Mouse (Mus musculus) heart, postnatal 14 days (tissue): ENCODE measurements around the gene Islr. TPM values are rescaled to one million over a fixed set of nuclear protein-coding genes. Genes with fewer than 3 reads are reported as not detected.

Source experiments
- DNase-seq, 2 experiments: peaks; one replicate each; pipeline ENCODE4 v3.0.0; 2021 to 2022
- intact Hi-C: fragments of 180-260 bp; cut with DNase I; formaldehyde crosslinking; loops from one replicate; pipeline ENCODE4 v1.15.1; 2025
- total RNA-seq, 2 experiments: library from RNA; stranded (reverse); gene quantifications; 2 replicates each; pipeline ENCODE4 v1.2.3; 2021

Islr gene
- total RNA-seq, 2 experiments from 2014 or later = 44.0 to 44.6 TPM

GRCm38 (mm10) chr9:58159855-58160254 lies 44.3 kb downstream of the Islr start:
- intact Hi-C loops = no loop called here
- peak; percentile 53 to 66 for DNase-seq

GRCm38 (mm10) chr9:58158541-58159311 lies 45.4 kb downstream of the Islr start:
- peak; percentile 58 to 65 for DNase-seq
- intact Hi-C loops = no loop called here

- intact Hi-C loops = no loop called here
- DNase-seq = peak in 1 of 2 experiments; percentile 12
Measured at GRCm38 (mm10) chr9:58157838-58158237, 46.3 kb downstream of the Islr start.

GRCm38 (mm10) chr9:58156819-58157560 lies 47.1 kb downstream of the Islr start:
- intact Hi-C loops = no loop called here
- no peak for DNase-seq

GRCm38 (mm10) chr9:58155366-58155765 lies 48.7 kb downstream of the Islr start:
- DNase-seq = peak; percentile 66 to 78
- intact Hi-C loops = no loop called here

- peak; percentile 30 to 31 for DNase-seq
- intact Hi-C loops = no loop called here
Measured at GRCm38 (mm10) chr9:58153095-58153494, 51.0 kb downstream of the Islr start.

GRCm38 (mm10) chr9:58150733-58151361 lies 53.3 kb downstream of the Islr start:
- DNase-seq = no peak
- intact Hi-C loops = no loop called here

GRCm38 (mm10) chr9:58148806-58149205 lies 55.3 kb downstream of the Islr start:
- no peak for DNase-seq
- intact Hi-C loops = no loop called here

GRCm38 (mm10) chr9:58145417-58145816 lies 58.7 kb downstream of the Islr start:
- no peak for DNase-seq
- intact Hi-C loops = no loop called here

GRCm38 (mm10) chr9:58144664-58145063 lies 59.4 kb downstream of the Islr start:
- intact Hi-C loops = no loop called here
- DNase-seq = no peak

- DNase-seq = peak; percentile 38 to 56
- intact Hi-C loops = no loop called here
Measured at GRCm38 (mm10) chr9:58143419-58143818, 60.7 kb downstream of the Islr start.

- peak; percentile 15 to 41 for DNase-seq
- intact Hi-C loops = no loop called here
Measured at GRCm38 (mm10) chr9:58139947-58140346, 64.2 kb downstream of the Islr start.

- intact Hi-C loops = no loop called here
- no peak for DNase-seq
Measured at GRCm38 (mm10) chr9:58135921-58136321, 68.2 kb downstream of the Islr start.

GRCm38 (mm10) chr9:58134906-58135305 lies 69.2 kb downstream of the Islr start:
- intact Hi-C loops = no loop called here
- DNase-seq = no peak

- no peak for DNase-seq
- intact Hi-C loops = no loop called here
Measured at GRCm38 (mm10) chr9:58133893-58134884, 69.9 kb downstream of the Islr start.

- no peak for DNase-seq
- intact Hi-C loops = no loop called here
Measured at GRCm38 (mm10) chr9:58131735-58132134, 72.4 kb downstream of the Islr start.

- intact Hi-C loops = no loop called here
Measured at GRCm38 (mm10) chr9:58130909-58131308, 73.2 kb downstream of the Islr start.

GRCm38 (mm10) chr9:58129508-58129907 lies 74.6 kb downstream of the Islr start:
- intact Hi-C loops = no loop called here
- DNase-seq = no peak

More at GRCm38 (mm10) chr9:58130909-58131308, 73.2 kb downstream of the Islr start:
- no peak for DNase-seq

- DNase-seq = no peak
- intact Hi-C loops = no loop called here
Measured at GRCm38 (mm10) chr9:58128926-58129413, 75.1 kb downstream of the Islr start.

GRCm38 (mm10) chr9:58125811-58126210 lies 78.3 kb downstream of the Islr start:
- intact Hi-C loops = no loop called here
- DNase-seq = no peak
